ENCODE assay signal across 16 mouse cellular contexts in the genomic region with DNA sequence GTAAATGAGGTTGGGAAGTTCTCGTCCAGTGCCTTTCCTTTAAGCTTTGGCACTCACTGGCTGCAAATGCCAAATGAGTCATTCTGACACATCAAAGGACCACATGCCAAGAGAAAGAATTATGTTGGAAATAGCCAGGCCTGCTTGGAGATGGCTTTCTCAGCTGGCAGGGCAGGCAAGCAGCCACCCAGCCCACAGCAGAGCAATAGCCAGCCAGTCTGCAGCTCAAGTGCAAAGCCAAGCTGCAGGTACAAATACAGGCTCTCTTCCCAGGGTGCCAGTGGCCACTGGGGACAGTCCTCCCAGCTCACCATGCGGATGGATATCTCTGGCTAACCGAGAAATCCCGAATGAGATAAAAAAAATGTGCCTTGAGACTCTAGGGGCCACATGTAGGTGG. TPM values are rescaled to one million over a fixed set of nuclear protein-coding genes. Genes with fewer than 3 reads are reported as not detected.
A peak's percentile ranks its signal among the peaks of the same experiment; 100 is the strongest.
DNase-seq lines count a peak whose midpoint lies in the region; TF ChIP-seq lines count a peak whose summit lies in the region.
"Had no signal": no experiment of that assay in that cellular context is flagged by ENCODE, and none has a peak within 500 bp of the region (broad histone marks: within the 10 kb centered on the region; RNA-seq: fewer than 3 reads in every experiment).

No protein-coding gene starts in this region.

- H3K4me3 ChIP-seq in C2C12 (ENCODE audit: insufficient read depth, poor library complexity, severe bottlenecking), result no peak overlapping the region
- H3K4me3 ChIP-seq: heart, adult 2 months; limb, embryonic 15.5 days; megakaryocyte, embryonic 14.5 days had no signal

- no peaks in the 10 kb centered on the region for H3K27me3 ChIP-seq in C2C12 (ENCODE audit: control insufficient read depth, insufficient read depth, insufficient read length)
- H3K27me3 ChIP-seq: limb, embryonic 15.5 days had no signal

- no peaks in the 10 kb centered on the region for H3K79me2 ChIP-seq in C2C12 (ENCODE audit: control insufficient read depth, insufficient read depth)

- H3K79me3 ChIP-seq in C2C12 (ENCODE audit: low read depth), result no peaks in the 10 kb centered on the region

- no peak overlapping the region for H3ac ChIP-seq in C2C12 (ENCODE audit: control insufficient read depth, insufficient read length, low read depth)

- no peak for TF ChIP-seq CTCF in C2C12 (IDR thresholded peaks at IDR 0.05; ENCODE audit: control insufficient read depth, insufficient read depth, insufficient read length)

- peak; percentile 10 for DNase-seq in gastrocnemius, postnatal 25 days
- no peak for DNase-seq in gastrocnemius, postnatal 14 days
- DNase-seq in adrenal gland, postnatal 14 days, result peak; percentile 74
- DNase-seq in cerebellum, postnatal 10 days, result peak; percentile 34 to 37
- no peak for DNase-seq in urinary bladder, postnatal 10 days (ENCODE audit: low spot score)
- DNase-seq in B cell, adult 2 months, result no peak
- DNase-seq in spleen, adult 12 weeks (ENCODE audit: low spot score), result no peak
- DNase-seq: forebrain, postnatal 0 days; heart, adult 2 months; heart, postnatal 36 days; lung, adult 2 months; spleen, adult 18-20 months had no signal

- H3K36me3 ChIP-seq in C2C12 (ENCODE audit: control insufficient read depth, insufficient read depth), result no peaks in the 10 kb centered on the region
- H3K36me3 ChIP-seq: limb, embryonic 15.5 days had no signal

- intact Hi-C loops in gastrocnemius, postnatal 14 days (cut with DNase I; ENCODE audit: low total_unique reads), result no loop called here

TF ChIP-seq in C2C12, 6 proteins besides CTCF, POLR2A, EP300 and RAD21:
- TF ChIP-seq MYOG (IDR thresholded peaks at IDR 0.05; ENCODE audit: control insufficient read depth, extremely low read depth, insufficient read length) (no peak), MYOD1 (IDR thresholded peaks at IDR 0.05; ENCODE audit: control insufficient read depth, insufficient read length, low read depth) (peak; percentile 62), CEBPB (IDR thresholded peaks at IDR 0.05; ENCODE audit: low read depth) (no peak), MAX (IDR thresholded peaks at IDR 0.05) (peak; percentile 37), FOSL1 (IDR thresholded peaks at IDR 0.05; ENCODE audit: insufficient read depth, low read length, poor library complexity, severe bottlenecking) (peak; percentile 94), USF1 (IDR thresholded peaks at IDR 0.05; ENCODE audit: low read depth) (no peak)

RNA-seq across cellular contexts. Expression of a gene that starts 12.1 kb away (rescaled TPM):
- total RNA-seq in gastrocnemius, postnatal 25 days (2021), result 10 to 100 TPM; 12.0 to 12.9 TPM
- 10 to 100 TPM; 17.3 to 23.4 TPM for total RNA-seq in gastrocnemius, postnatal 14 days (2021)
- polyA plus RNA-seq in C2C12 (2012; fragmentation: generic; extraction: Trizol), result 26.4 TPM
- total RNA-seq in adrenal gland, postnatal 14 days (2021), result 81.3 and 83.2 TPM in 2 replicates
- total RNA-seq: common myeloid progenitor, adult 5-6 weeks had no signal

Comparison
In these comparisons a context has a peak if more than half of its experiments do, and no peak if none do; other contexts are left out.
1. DNase-seq: peak in gastrocnemius, postnatal 25 days (single experiment), adrenal gland, postnatal 14 days (single experiment) and cerebellum, postnatal 10 days (2 of 2); none in gastrocnemius, postnatal 14 days (single experiment), urinary bladder, postnatal 10 days (single experiment), B cell, adult 2 months (0 of 2) and spleen, adult 12 weeks (single experiment).